Mouse (Mus musculus) A20 (cell line): ENCODE data around the gene Gm19402.

Experiments used
- DNase-seq: peaks from one replicate; pipeline ENCODE4 v3.0.0-alpha.2; 2011; ENCODE audit warnings: low read depth, low spot score

The Gm19402 gene

DNA sequence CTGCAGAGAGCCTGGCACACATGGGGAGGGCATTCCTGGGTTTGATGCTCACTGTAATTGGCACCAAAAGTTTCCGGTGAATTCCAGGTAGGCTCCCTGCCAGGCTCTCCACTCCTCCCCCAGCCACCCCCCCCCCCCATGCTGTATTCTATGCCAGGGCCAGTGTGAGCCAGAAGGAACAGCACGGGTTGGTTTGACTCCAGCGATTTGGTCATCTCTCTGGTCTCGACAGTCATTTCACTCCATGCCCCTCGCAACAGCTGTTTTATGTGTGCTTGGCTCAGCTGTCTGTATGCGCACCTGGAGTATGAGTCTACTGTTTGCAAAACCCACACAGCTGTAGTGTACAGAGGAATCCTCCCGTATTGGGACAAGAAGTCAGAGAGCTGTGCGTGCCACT, 24.2 kb downstream of the Gm19402 start:
- DNase-seq: no peak

DNA sequence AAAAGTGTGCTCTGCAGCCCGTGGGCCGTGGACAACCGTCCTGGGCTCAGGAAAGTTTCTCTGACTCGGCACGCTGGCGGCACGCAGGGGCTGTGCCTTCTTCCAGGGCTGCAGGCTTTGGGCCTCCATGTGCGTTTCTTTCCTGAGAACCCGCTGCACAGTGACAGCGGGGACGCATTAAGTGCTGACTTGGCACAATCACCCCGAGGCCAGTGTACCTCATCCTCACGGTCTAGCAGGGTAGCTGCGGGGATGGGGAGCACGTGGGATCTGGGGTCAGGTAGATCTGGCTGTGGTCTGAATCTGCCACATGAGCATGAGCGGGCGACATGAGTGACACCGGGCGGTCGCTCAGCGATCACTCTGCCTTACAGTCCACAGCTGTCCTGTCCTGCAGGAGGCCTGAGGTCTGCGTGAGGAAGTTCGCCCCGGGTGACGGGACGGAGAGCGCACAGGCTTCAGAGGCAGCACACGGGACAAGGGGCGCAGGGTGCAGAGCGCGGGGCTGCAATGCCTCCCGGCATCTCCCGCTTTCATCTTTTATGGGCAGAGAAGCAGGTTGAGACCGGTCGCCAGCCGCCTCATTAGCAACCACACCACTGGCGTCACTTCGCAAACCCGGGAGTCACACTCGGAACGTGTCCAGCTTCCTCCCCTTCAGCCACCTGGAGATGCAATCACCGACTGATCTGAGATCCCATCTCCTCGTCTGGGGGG, 26.4 kb downstream of the Gm19402 start:
- DNase-seq: no peak

DNA sequence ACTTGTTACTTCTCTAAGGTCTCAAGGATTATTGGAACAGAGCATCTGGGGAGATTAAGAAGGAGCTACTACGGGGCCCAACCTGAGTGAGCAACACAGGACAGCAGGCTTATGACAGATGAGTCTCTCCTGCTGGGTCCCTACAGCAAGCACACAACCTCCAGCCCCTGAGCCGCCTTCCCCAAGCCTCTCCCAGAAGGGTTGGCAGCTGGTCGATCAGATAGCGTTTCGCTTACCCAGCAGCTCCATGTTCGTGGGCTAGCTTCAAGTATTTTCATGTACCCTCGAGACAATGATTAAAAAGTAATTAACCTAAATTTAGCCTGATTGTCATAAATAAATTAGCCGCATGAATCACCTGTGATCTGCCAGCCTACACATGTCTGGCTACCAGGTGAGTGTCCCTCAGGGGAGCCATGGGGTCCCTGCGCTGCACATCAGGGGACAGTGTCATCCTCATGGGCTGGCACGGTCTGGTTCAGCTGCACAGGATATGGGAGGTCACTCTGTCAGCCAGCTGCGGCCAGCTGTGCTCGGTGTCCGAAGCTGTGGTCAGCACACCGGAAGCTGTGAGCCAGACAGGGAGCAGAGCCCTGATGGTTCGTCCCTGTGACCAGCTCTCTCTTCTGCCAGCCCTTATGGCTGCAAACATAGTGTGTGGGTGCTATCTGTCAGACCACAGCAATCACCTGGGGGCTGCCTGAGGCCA, 32.1 kb downstream of the Gm19402 start:
- no peak for DNase-seq

DNA sequence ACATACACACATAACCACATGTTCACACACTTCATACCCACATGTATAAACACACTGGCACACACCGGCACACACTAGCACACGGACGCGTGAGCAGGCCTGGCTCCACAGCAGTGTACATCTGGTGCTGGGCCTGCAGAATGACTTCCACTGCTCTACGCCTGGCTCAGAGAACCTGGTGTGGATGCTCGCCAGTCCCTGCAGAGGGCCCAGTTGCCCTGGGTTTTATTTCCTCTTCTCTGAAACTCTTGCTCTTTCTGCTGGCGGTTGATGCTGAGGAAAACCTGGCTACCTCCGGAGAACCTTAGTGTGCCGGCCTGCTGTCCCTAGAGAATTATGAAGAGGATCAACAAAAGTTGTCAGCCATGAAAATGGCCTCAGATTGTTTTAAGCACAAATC, 38.5 kb downstream of the Gm19402 start:
- no peak for DNase-seq

DNA sequence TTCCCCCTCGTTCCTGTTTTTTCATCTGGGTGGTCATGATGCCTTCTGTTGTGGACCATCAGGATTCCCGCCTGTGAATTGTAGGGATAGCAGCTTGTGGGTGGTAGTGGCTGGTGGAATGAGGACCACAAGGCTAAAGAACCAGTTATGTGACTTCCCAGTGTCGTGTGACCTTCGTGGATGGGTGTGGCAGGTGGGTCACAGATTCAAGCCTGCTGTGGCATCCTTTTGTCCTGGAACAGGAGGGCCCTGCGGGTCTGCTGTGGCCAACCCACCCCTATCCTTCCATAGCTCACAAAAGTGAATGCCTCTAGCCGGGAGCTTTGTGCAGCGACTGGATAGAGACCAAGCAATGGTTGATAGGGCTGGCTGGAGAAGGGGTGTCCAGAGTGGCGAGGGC, 42.7 kb downstream of the Gm19402 start:
- no peak for DNase-seq

DNA sequence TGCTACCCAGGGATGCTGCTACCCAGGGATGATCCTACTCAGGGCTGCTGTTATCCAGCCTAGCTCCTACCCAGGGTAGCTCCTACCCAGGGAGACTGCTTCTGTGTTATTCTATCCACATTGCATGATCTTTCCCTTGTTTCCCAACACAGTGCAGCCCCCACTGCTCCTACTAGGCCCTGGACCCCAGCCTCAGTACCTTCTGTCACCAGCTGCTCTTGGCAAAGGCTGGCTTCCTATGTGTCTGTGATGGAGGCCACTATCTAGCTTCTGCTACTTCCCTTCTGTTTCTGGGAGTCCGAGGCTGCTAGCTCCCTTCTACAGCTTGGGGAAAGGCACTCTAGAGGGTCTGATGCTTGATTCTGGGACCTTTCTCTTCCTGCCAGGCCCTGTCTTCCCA, 43.1 kb downstream of the Gm19402 start:
- no peak for DNase-seq

DNA sequence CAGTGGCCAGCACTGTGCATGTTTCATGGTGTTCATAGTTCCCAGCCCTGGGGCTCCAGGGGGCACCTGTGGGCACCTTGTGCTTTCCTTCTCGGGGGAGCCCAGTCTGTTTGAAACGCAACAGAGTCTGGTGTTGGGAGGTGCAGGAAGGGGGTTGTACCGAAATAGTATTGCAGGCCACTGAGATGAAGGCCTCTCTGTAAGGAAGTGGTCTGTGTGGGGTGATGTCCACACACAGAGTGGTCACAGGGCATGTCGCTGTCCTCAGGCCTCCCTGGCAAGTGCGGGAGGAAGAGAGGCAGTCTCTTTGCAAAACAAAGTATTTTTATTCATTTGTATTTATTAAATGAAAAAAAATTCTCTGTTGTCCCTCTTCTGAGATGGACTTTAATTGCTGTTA, 45.0 kb downstream of the Gm19402 start:
- DNase-seq: no peak

DNA sequence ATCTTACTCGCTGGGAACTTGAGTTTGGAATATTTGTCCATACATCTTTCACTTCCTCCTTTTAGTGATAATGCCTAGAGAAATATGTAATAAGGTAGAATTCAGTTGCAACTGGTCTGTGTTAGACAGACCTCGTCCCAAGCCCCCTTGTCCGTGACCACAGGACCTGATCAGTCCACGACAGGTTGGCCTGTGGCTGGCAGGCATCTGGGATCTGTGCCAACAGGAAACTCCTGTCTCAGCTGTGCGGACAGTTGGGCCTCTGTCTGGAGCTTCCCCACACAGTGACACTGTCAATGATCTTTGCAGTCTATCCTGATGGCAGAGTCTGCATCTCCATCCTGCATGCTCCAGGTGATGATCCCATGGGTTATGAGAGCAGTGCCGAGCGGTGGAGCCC, 47.4 kb downstream of the Gm19402 start:
- no peak for DNase-seq
